Comparison of ENCODE assay signal across 9 mouse cellular contexts in genomic region chr13:6515084-6515910, GRCm38 (mm10). TPM values are rescaled to one million over a fixed set of nuclear protein-coding genes. Genes with fewer than 3 reads are reported as not detected.
DNase-seq lines count a peak whose midpoint lies in the region; ATAC-seq and TF ChIP-seq lines count a peak whose summit lies in the region.
"Had no signal": no experiment of that assay in that cellular context is flagged by ENCODE, and none has a peak within 500 bp of the region (broad histone marks: within the 10 kb centered on the region; RNA-seq: fewer than 3 reads in every experiment).

No protein-coding gene starts in this region.

- no peak overlapping the region for H3K4me2 ChIP-seq in forebrain, embryonic 12.5 days
- no peak overlapping the region for H3K4me2 ChIP-seq in hindbrain, embryonic 13.5 days
- H3K4me2 ChIP-seq: embryonic facial prominence, embryonic 13.5 days had no signal

- no peak overlapping the region for H3K4me3 ChIP-seq in MEL (ENCODE audit: control insufficient read depth in 1 of 2, insufficient read depth in 1 of 2, low read depth in 2 of 2, low read length in 2 of 2)
- H3K4me3 ChIP-seq in forebrain, embryonic 12.5 days (replicated peaks) = no peak overlapping the region
- H3K4me3 ChIP-seq in hindbrain, embryonic 13.5 days = no peak overlapping the region
- H3K4me3 ChIP-seq: embryonic facial prominence, embryonic 13.5 days had no signal

- peak; percentile 69 to 76 (median 72) for TF ChIP-seq CTCF in MEL (IDR thresholded peaks at IDR 0.05 in 2 of 3, conservative IDR thresholded peaks at IDR 0.05 in 1 of 3; ENCODE audit: control insufficient read depth in 1 of 3, insufficient read depth in 1 of 3, low read depth in 2 of 3, low read length in 3 of 3, poor library complexity in 1 of 3, severe bottlenecking in 1 of 3)

- no peaks in the 10 kb centered on the region for H3K36me3 ChIP-seq in MEL (ENCODE audit: control insufficient read depth in 1 of 2, insufficient read depth in 2 of 2, low read length in 2 of 2)
- no peaks in the 10 kb centered on the region for H3K36me3 ChIP-seq in forebrain, embryonic 12.5 days (replicated peaks)
- no peaks in the 10 kb centered on the region for H3K36me3 ChIP-seq in hindbrain, embryonic 13.5 days
- H3K36me3 ChIP-seq: embryonic facial prominence, embryonic 13.5 days had no signal

- no peaks in the 10 kb centered on the region for H3K79me2 ChIP-seq in MEL (ENCODE audit: control insufficient read depth, insufficient read depth, low read length, poor library complexity)

- no peak overlapping the region for H3K27ac ChIP-seq in MEL (ENCODE audit: control insufficient read depth, low read depth, low read length)
- no peak overlapping the region for H3K27ac ChIP-seq in forebrain, embryonic 12.5 days
- H3K27ac ChIP-seq in hindbrain, embryonic 13.5 days = no peak overlapping the region
- H3K27ac ChIP-seq: embryonic facial prominence, embryonic 13.5 days had no signal

- peak; percentile 72 for TF ChIP-seq RAD21 in MEL (IDR thresholded peaks at IDR 0.05; ENCODE audit: low read depth, low read length)

- no peak for TF ChIP-seq POLR2A in MEL (IDR thresholded peaks at IDR 0.05; ENCODE audit: control insufficient read depth in 1 of 2, insufficient read depth in 1 of 2, low read depth in 1 of 2, low read length in 2 of 2, poor library complexity in 1 of 2)

- H3K27me3 ChIP-seq in MEL (ENCODE audit: control insufficient read depth in 1 of 2, insufficient read depth in 2 of 2, low read length in 2 of 2) = no peaks in the 10 kb centered on the region
- H3K27me3 ChIP-seq in forebrain, embryonic 12.5 days = no peaks in the 10 kb centered on the region
- H3K27me3 ChIP-seq in hindbrain, embryonic 13.5 days = no peaks in the 10 kb centered on the region
- H3K27me3 ChIP-seq: embryonic facial prominence, embryonic 13.5 days had no signal

- 65% methylated on average over 8 of the region's 8 CpGs for WGBS in forebrain, embryonic 12.5 days
- 65% methylated on average over 8 of the region's 8 CpGs for WGBS in hindbrain, embryonic 13.5 days

- ATAC-seq in common myeloid progenitor, adult 5-6 weeks (replicated peaks; ENCODE audit: low read depth, poor library complexity, severe bottlenecking) = peak; percentile 83
- peak; percentile 81 for ATAC-seq in megakaryocyte, adult 5-6 weeks (ENCODE audit: poor library complexity, severe bottlenecking)
- ATAC-seq in forebrain, embryonic 12.5 days (ENCODE audit: low FRiP score) = no peak
- ATAC-seq in hindbrain, embryonic 13.5 days (ENCODE audit: low FRiP score) = no peak

- TF ChIP-seq EP300 in MEL (IDR thresholded peaks at IDR 0.05; ENCODE audit: low read depth in 1 of 2, low read length in 2 of 2) = no peak

- no peak overlapping the region for H3K9ac ChIP-seq in MEL (ENCODE audit: control insufficient read depth, low read depth, low read length, poor library complexity, severe bottlenecking)
- no peak overlapping the region for H3K9ac ChIP-seq in forebrain, embryonic 12.5 days
- no peak overlapping the region for H3K9ac ChIP-seq in hindbrain, embryonic 13.5 days
- H3K9ac ChIP-seq: embryonic facial prominence, embryonic 13.5 days had no signal

- no peaks in the 10 kb centered on the region for H3K9me3 ChIP-seq in MEL (replicated peaks; ENCODE audit: insufficient read depth, low read length)
- no peaks in the 10 kb centered on the region for H3K9me3 ChIP-seq in forebrain, embryonic 12.5 days
- no peaks in the 10 kb centered on the region for H3K9me3 ChIP-seq in hindbrain, embryonic 13.5 days
- H3K9me3 ChIP-seq: embryonic facial prominence, embryonic 13.5 days had no signal

- H3K4me1 ChIP-seq in MEL (ENCODE audit: control insufficient read depth in 1 of 2, insufficient read depth in 2 of 2, low read length in 2 of 2) = peaks cover 0 to 7% of the 10 kb centered on the region in 2 experiments; a peak in 2 of 4 replicates
- no peaks in the 10 kb centered on the region for H3K4me1 ChIP-seq in forebrain, embryonic 12.5 days
- no peaks in the 10 kb centered on the region for H3K4me1 ChIP-seq in hindbrain, embryonic 13.5 days (replicated peaks)
- H3K4me1 ChIP-seq: embryonic facial prominence, embryonic 13.5 days had no signal

- peak; percentile 13 for DNase-seq in kidney, adult 18-20 months
- no peak for DNase-seq in kidney, adult 8-10 months
- DNase-seq in MEL (ENCODE audit: low read depth, low spot score) = peak; percentile 60
- no peak for DNase-seq in urinary bladder, postnatal 4 days (ENCODE audit: low spot score in 2 of 2)

TF ChIP-seq in MEL, 35 proteins besides CTCF, POLR2A, EP300 and RAD21:
- no peak for TF ChIP-seq KAT2A (conservative IDR thresholded peaks at IDR 0.05; ENCODE audit: low read depth, low read length)
- TF ChIP-seq MYC (IDR thresholded peaks at IDR 0.05; ENCODE audit: low read depth, low read length) = no peak
- peak; percentile 48 for TF ChIP-seq SMC3 (IDR thresholded peaks at IDR 0.05; ENCODE audit: low read depth, low read length)

RNA-seq across cellular contexts. Expression of gene Pitrm1, which starts 32.7 kb away (rescaled TPM):
- 81.7 and 92.1 TPM in 2 replicates for total RNA-seq in MEL (2012; rRNA removed)
- polyA plus RNA-seq in MEL (2012; ENCODE audit: insufficient read depth in 1 of 2, insufficient read length in 2 of 2, low read depth in 1 of 2, low replicate concordance in 2 of 2, missing spikeins in 1 of 2) = 100 to 1,000 TPM; 150 to 277 TPM
- total RNA-seq in common myeloid progenitor, adult 5-6 weeks (2017) = 113 TPM in 2 replicates
- total RNA-seq in megakaryocyte, adult 5-6 weeks (2015) = 21.9 and 35.8 TPM in 2 replicates
- total RNA-seq in megakaryocyte, adult 5-6 weeks (2017) = 23.7 and 24.1 TPM in 2 replicates
- polyA plus RNA-seq in forebrain, embryonic 12.5 days (2016; fragmentation: Nextera tagmentation; extraction: Ambion mirVana) = 79.6 and 84.1 TPM in 2 replicates
- polyA plus RNA-seq in hindbrain, embryonic 13.5 days (2015; fragmentation: Nextera tagmentation; extraction: Ambion mirVana) = 45.9 and 47.4 TPM in 2 replicates

Comparison
In these comparisons a context has a peak if more than half of its experiments do, and no peak if none do; other contexts are left out.
1. DNase-seq: peak in kidney, adult 18-20 months (single experiment) and MEL (single experiment); none in kidney, adult 8-10 months (0 of 2) and urinary bladder, postnatal 4 days (0 of 2).
2. ATAC-seq: peak in common myeloid progenitor, adult 5-6 weeks (single experiment) and megakaryocyte, adult 5-6 weeks (single experiment); none in forebrain, embryonic 12.5 days (single experiment) and hindbrain, embryonic 13.5 days (single experiment).